Mouse (Mus musculus) colon, adult 2 months (tissue): Measurements from ENCODE around the gene Nedd8. TPM values are rescaled to one million over a fixed set of nuclear protein-coding genes. Genes with fewer than 3 reads are reported as not detected.

Source experiments
- polyA plus RNA-seq: library from polyadenylated mRNA; depleted of rRNA; stranded (reverse); fragments of >200 nt; gene quantifications from 2 replicates; pipeline ENCODE4 v1.2.3, GENCODE M21; 2012; rRNA removed

Gene Nedd8
- 171 and 229 TPM in 2 replicates for polyA plus RNA-seq

GRCm38 (mm10) chr14:55671833-55672740 lies at the start of gene Nedd8, which contains the start of gene Gmpr2:
Gene Nedd8 (minus strand): TSS chr14:55672124.
Gene Gmpr2 (plus strand): TSS chr14:55671941.

GRCm38 (mm10) chr14:55713729-55714122 lies 41.8 kb upstream of the Nedd8 start, which contains the start of gene Tgm1:
Gene Tgm1 (minus strand): TSS chr14:55713926.

GRCm38 (mm10) chr14:55681160-55682117 lies 9.5 kb upstream of the Nedd8 start, which contains the start of gene Tinf2:
Gene Tinf2 (minus strand): TSS chr14:55681820.

GRCm38 (mm10) chr14:55659960-55660573 lies 11.9 kb downstream of the Nedd8 start, which contains the start of gene Mdp1:
Gene Mdp1 (minus strand): TSS chr14:55660508.

GRCm38 (mm10) chr14:55649884-55650283 lies 22.0 kb downstream of the Nedd8 start, which contains the start of gene Tssk4:
Gene Tssk4 (plus strand): TSS chr14:55650184.

GRCm38 (mm10) chr14:55643060-55643907 lies 28.6 kb downstream of the Nedd8 start, which contains the start of gene Tm9sf1:
Gene Tm9sf1 (minus strand): TSS chr14:55643806.

GRCm38 (mm10) chr14:55637795-55638194 lies 34.1 kb downstream of the Nedd8 start, which contains the start of gene Gm49378:
Gene Gm49378 (minus strand): TSS chr14:55637895.

GRCm38 (mm10) chr14:55635523-55636007 lies 36.4 kb downstream of the Nedd8 start, which contains the start of gene Ipo4:
Gene Ipo4 (minus strand): TSS chr14:55635957.

GRCm38 (mm10) chr14:55617822-55618221 lies 54.1 kb downstream of the Nedd8 start, which contains the start of gene Rec8:
Gene Rec8 (plus strand): TSS chr14:55618037.

Other genes starting within 250 kb of the Nedd8 start
- gene Dhrs4, start 193.4 kb downstream of the Nedd8 start, polyA plus RNA-seq: 37.1 and 41.5 TPM in 2 replicates
- gene Carmil3, start 181.5 kb downstream of the Nedd8 start, polyA plus RNA-seq: 2.1 and 5.1 TPM in 2 replicates
- 0.24 and 0.66 TPM in 2 replicates for gene Cpne6, start 161.7 kb downstream of the Nedd8 start, polyA plus RNA-seq
- not detected in 2 replicates for gene Nrl, start 147.1 kb downstream of the Nedd8 start, polyA plus RNA-seq
- gene Pck2, start 131.9 kb downstream of the Nedd8 start, polyA plus RNA-seq: 45.8 and 47.0 TPM in 2 replicates
- 132 and 151 TPM in 2 replicates for gene Dcaf11, start 112.1 kb downstream of the Nedd8 start, polyA plus RNA-seq
- 0.83 TPM in 1 of 2 replicates, not detected in the other for gene A730061H03Rik, start 111.7 kb downstream of the Nedd8 start, polyA plus RNA-seq
- 0.16 and 0.64 TPM in 2 replicates for gene Fitm1, start 96.5 kb downstream of the Nedd8 start, polyA plus RNA-seq
- 60.5 and 62.2 TPM in 2 replicates for gene Psme1, start 94.0 kb downstream of the Nedd8 start, polyA plus RNA-seq
- 14.9 and 15.9 TPM in 2 replicates for gene Emc9, start 86.8 kb downstream of the Nedd8 start, polyA plus RNA-seq
- 67.0 and 77.2 TPM in 2 replicates for gene Psme2, start 81.0 kb downstream of the Nedd8 start, polyA plus RNA-seq
- 42.8 and 44.3 TPM in 2 replicates for gene Rnf31, start 80.4 kb downstream of the Nedd8 start, polyA plus RNA-seq
- 50.4 and 62.3 TPM in 2 replicates for gene Irf9, start 68.6 kb downstream of the Nedd8 start, polyA plus RNA-seq
- gene Rec8, start 54.1 kb downstream of the Nedd8 start, polyA plus RNA-seq: 0.84 and 4.8 TPM in 2 replicates
- 57.2 and 66.6 TPM in 2 replicates for gene Ipo4, start 36.2 kb downstream of the Nedd8 start, polyA plus RNA-seq
- gene Gm49378, start 34.2 kb downstream of the Nedd8 start, polyA plus RNA-seq: 8.0 and 15.1 TPM in 2 replicates
- gene Tm9sf1, start 28.3 kb downstream of the Nedd8 start, polyA plus RNA-seq: 125 and 156 TPM in 2 replicates
- gene Tssk4, start 21.9 kb downstream of the Nedd8 start, polyA plus RNA-seq: 3.1 and 3.2 TPM in 2 replicates
- gene Mdp1, start 11.6 kb downstream of the Nedd8 start, polyA plus RNA-seq: 31.8 and 34.4 TPM in 2 replicates
- gene Gmpr2, start 183 bp downstream of the Nedd8 start, polyA plus RNA-seq: 9.8 and 10.0 TPM in 2 replicates
- gene Tinf2, start 9.7 kb upstream of the Nedd8 start, polyA plus RNA-seq: 9.6 and 11.9 TPM in 2 replicates
- 0.56 and 0.90 TPM in 2 replicates for gene Tgm1, start 41.8 kb upstream of the Nedd8 start, polyA plus RNA-seq
- 46.1 and 50.9 TPM in 2 replicates for gene Rabggta, start 50.1 kb upstream of the Nedd8 start, polyA plus RNA-seq
- 60.1 and 67.8 TPM in 2 replicates for gene Dhrs1, start 73.6 kb upstream of the Nedd8 start, polyA plus RNA-seq
- 10.2 and 12.2 TPM in 2 replicates for gene Nop9, start 73.6 kb upstream of the Nedd8 start, polyA plus RNA-seq
- 78.1 and 83.2 TPM in 2 replicates for gene Cideb, start 86.3 kb upstream of the Nedd8 start, polyA plus RNA-seq
- 1.9 and 2.0 TPM in 2 replicates for gene Ltb4r2, start 89.3 kb upstream of the Nedd8 start, polyA plus RNA-seq
- gene Ltb4r1, start 93.8 kb upstream of the Nedd8 start, polyA plus RNA-seq: 1.5 and 2.1 TPM in 2 replicates
- gene Adcy4, start 112.0 kb upstream of the Nedd8 start, polyA plus RNA-seq: 7.3 and 12.7 TPM in 2 replicates
- 29.1 and 36.1 TPM in 2 replicates for gene Ripk3, start 116.7 kb upstream of the Nedd8 start, polyA plus RNA-seq
- 20.1 and 23.7 TPM in 2 replicates for gene Nfatc4, start 151.0 kb upstream of the Nedd8 start, polyA plus RNA-seq
- gene Nynrin, start 181.9 kb upstream of the Nedd8 start, polyA plus RNA-seq: 4.1 and 4.5 TPM in 2 replicates
- gene Cbln3, start 212.3 kb upstream of the Nedd8 start, polyA plus RNA-seq: 2.8 TPM in 2 replicates
- 44.3 and 49.9 TPM in 2 replicates for gene Khnyn, start 212.8 kb upstream of the Nedd8 start, polyA plus RNA-seq
- gene Sdr39u1, start 228.2 kb upstream of the Nedd8 start, polyA plus RNA-seq: 36.9 and 38.3 TPM in 2 replicates